Mouse (Mus musculus) kidney, postnatal 0 days (tissue): ENCODE results near the gene Fars2. TPM values are rescaled to one million over a fixed set of nuclear protein-coding genes. Genes with fewer than 3 reads are reported as not detected.
A peak's percentile ranks its signal among the peaks of the same experiment; 100 is the strongest.

Experiments
- ATAC-seq: fragments of 200-750 bp; cut with Nextera tagmentation; replicated peaks from 2 replicates; pipeline ENCODE4 v1.8.0; 2017; ENCODE audit warnings: low read depth, moderate number of reproducible peaks, moderate TSS enrichment, moderate library complexity; ENCODE audit not compliant: low FRiP score
- DNase-seq: peaks from one replicate; pipeline ENCODE4 v3.0.0-alpha.2; 2016; ENCODE audit warnings: low spot score
- H3K27ac ChIP-seq: fragments of 300-500 bp; sonication (generic); 2 replicates; pipeline ENCODE4 v1.5.1; 2014; ENCODE audit warnings: mild to moderate bottlenecking
- H3K27me3 ChIP-seq: fragments of 300-500 bp; sonication (generic); 2 replicates; pipeline ENCODE4 v1.6.1; 2014; ENCODE audit warnings: low read length, mixed read lengths; ENCODE audit not compliant: insufficient read depth
- H3K36me3 ChIP-seq: fragments of 300-500 bp; sonication (generic); 2 replicates; pipeline ENCODE4 v1.6.1; 2014; ENCODE audit warnings: low read length, mixed read lengths; ENCODE audit not compliant: insufficient read depth
- H3K4me1 ChIP-seq: fragments of 300-500 bp; sonication (generic); replicated peaks from 2 replicates; pipeline ENCODE4 v1.6.1; 2014; ENCODE audit warnings: antibody characterized with exemption, low read length, mixed read lengths; ENCODE audit not compliant: insufficient read depth
- H3K4me2 ChIP-seq: fragments of 300-500 bp; sonication (generic); 2 replicates; pipeline ENCODE4 v1.6.1; 2014; ENCODE audit warnings: mild to moderate bottlenecking, low read length, moderate library complexity, mixed read lengths
- H3K4me3 ChIP-seq: fragments of 300-500 bp; sonication (generic); replicated peaks from 2 replicates; pipeline ENCODE4 v1.5.1; 2014; ENCODE audit warnings: low read depth, low read length
- H3K9ac ChIP-seq: fragments of 300-500 bp; sonication (generic); 2 replicates; pipeline ENCODE4 v1.6.1; 2014; ENCODE audit warnings: low read depth, low read length
- H3K9me3 ChIP-seq: fragments of 300-500 bp; sonication (generic); replicated peaks from 2 replicates; pipeline ENCODE4 v1.6.1; 2016; ENCODE audit warnings: low read length, inconsistent platforms, mixed read lengths
- CTCF ChIP-seq: IDR thresholded peaks from 2 replicates; pipeline ENCODE4 v1.5.1; 2016; ENCODE audit warnings: antibody characterized with exemption, low read depth, mild to moderate bottlenecking, moderate library complexity
- WGBS: fragments of 180-500 bp; shearing (Covaris S2); extraction: QIAGEN DNeasy Blood & Tissue Kit; methylation state at CpG from one replicate; pipeline ENCODE4 v1.1.7; 2014; 5-methylcytosine and 5-hydroxymethylcytosine counted together
- polyA plus RNA-seq: library from polyadenylated mRNA; unstranded; fragments of >200 nt; fragmentation: Nextera tagmentation; extraction: Ambion mirVana; gene quantifications from 2 replicates; pipeline ENCODE4 v1.2.1, GENCODE M21; 2015

Gene Fars2
- polyA plus RNA-seq, 1 experiment from 2014 or later: 54.7 TPM

DNA sequence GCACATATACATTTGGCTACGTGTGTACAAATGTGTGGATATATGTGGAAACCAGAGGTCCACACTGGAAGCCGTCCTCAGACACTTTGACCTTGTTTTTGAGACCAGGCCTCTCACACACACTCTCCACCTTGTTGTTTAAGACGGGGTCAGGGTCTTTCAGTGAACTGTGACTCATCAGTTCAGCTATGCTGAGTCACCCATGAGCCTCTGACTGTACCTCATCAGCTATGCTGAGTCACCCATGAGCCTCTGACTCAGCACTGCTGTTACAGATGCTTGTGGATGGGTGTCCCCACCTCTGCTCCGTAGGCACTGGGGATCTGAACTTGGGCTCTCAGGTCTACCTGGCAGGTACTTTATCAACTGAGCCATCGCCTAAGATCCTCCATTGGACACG is 85.8 kb downstream of the Fars2 start:
- WGBS: 86% methylated on average over 6 of the region's 6 CpGs
- H3K27me3 ChIP-seq: no peaks in the 10 kb centered on the region
- H3K4me1 ChIP-seq: no peaks in the 10 kb centered on the region
- no peak for TF ChIP-seq CTCF
- H3K4me2 ChIP-seq: no peak overlapping the region
- peak; percentile 57; the same call in 1 of the 2 replicates for ATAC-seq
- no peak overlapping the region for H3K27ac ChIP-seq
- no peaks in the 10 kb centered on the region for H3K9me3 ChIP-seq
- H3K4me3 ChIP-seq: no peak overlapping the region
- DNase-seq: no peak
- H3K9ac ChIP-seq: no peak overlapping the region
- no peaks in the 10 kb centered on the region for H3K36me3 ChIP-seq

DNA sequence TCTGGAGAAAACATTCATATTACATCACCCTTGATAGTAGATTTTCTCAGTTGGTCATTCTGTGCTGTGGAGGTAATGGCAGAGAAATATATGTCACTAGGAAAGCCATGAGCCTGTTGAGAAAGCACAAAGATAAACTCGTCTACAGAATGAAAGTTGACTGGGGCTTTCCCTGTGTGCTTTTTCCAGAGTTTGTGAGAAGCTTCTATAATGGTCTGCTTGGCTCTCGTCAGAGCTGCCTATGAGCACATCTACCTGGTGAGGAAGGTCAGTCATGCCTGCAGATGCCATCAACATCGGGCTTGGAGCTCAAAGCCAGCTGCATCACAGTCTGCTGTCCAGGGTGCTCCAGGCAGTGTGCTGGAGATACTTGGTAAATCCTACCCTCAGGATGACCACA is 87.1 kb downstream of the Fars2 start:
- Histone ChIP-seq H3K4me1 (no peaks in the 10 kb centered on the region), H3K4me2 (no peak overlapping the region), H3K9ac (no peak overlapping the region), H3K9me3 (no peaks in the 10 kb centered on the region), H3K27ac (no peak overlapping the region), H3K27me3 (no peaks in the 10 kb centered on the region), H3K36me3 (no peaks in the 10 kb centered on the region), H3K4me3 (no peak overlapping the region)
- ATAC-seq (no peak), DNase-seq (no peak)
- WGBS: 77% methylated on average over 3 of the region's 3 CpGs
- no peak for TF ChIP-seq CTCF

DNA sequence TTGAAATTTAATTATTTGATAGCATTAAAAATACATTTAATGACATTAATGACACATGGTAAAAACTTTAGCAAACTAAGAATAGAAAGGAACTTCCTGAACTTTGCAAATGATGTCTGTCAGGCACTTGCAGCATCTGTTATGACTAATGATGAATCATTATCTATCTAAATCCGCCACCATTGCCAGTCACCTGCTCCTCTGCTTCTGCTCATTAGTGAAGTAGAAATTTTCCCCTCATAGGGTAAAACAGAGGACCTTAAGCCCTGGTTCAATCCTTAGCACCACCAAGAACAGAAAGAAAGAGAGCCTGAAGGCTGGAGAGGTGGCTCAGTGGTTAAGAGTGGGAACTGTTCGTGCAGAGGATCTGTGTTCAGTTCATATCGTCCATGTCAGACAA is 93.8 kb downstream of the Fars2 start:
- TF ChIP-seq CTCF: no peak
- no peaks in the 10 kb centered on the region for H3K4me1 ChIP-seq
- H3K9ac ChIP-seq: no peak overlapping the region
- DNase-seq (no peak), ATAC-seq (no peak)
- no peaks in the 10 kb centered on the region for H3K9me3 ChIP-seq
- no peak overlapping the region for H3K4me2 ChIP-seq
- no peak overlapping the region for H3K27ac ChIP-seq
- no peak overlapping the region for H3K4me3 ChIP-seq
- no peaks in the 10 kb centered on the region for H3K27me3 ChIP-seq
- H3K36me3 ChIP-seq: no peaks in the 10 kb centered on the region
- 93% methylated on average over 3 of the region's 3 CpGs for WGBS

DNA sequence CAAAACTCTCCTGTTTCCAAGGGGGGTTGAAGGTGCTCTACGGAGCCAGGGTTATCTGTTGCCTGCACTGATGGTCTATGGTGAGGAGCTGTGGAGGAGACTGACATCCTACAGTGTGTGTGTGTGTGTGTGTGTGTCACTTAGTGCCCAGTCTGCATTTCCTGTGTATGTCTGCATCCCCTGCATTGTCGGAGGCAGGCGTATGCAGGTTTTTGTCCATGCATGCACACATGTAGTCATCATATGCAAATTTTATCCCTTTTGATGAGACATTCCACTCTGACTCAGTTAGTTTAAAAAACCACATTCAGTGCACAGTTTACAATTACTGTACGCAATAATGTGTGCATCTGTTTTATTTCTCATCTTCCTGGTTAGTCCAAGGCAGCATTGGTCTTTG is 96.8 kb downstream of the Fars2 start:
- H3K9ac ChIP-seq: no peak overlapping the region
- H3K27ac ChIP-seq: no peak overlapping the region
- DNase-seq (no peak), ATAC-seq (no peak)
- H3K27me3 ChIP-seq: no peaks in the 10 kb centered on the region
- no peak overlapping the region for H3K4me2 ChIP-seq
- no peaks in the 10 kb centered on the region for H3K4me1 ChIP-seq
- no peak for TF ChIP-seq CTCF
- H3K4me3 ChIP-seq: no peak overlapping the region
- WGBS: 93% methylated on average over 4 of the region's 4 CpGs
- H3K36me3 ChIP-seq: no peaks in the 10 kb centered on the region
- no peaks in the 10 kb centered on the region for H3K9me3 ChIP-seq

DNA sequence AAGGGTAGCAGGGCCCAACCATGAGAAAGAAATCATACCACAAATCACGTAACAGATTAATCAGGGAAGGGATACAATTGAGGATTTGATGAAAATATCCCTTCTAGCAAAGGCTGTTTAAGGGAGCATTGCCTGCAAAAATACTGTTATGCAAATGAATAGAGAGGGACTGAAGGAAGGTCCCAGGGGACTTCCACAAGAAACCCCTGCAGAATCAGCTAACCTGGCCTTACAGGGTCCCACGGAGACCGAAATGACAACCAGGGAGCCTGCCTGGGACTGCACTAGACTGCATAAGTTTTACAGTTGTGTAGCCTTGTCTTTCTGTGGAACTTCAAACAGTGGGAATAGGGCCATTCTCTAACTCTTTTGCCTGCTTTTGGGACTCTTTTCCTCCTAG is 98.8 kb downstream of the Fars2 start:
- no peak overlapping the region for H3K4me3 ChIP-seq
- ATAC-seq (no peak), DNase-seq (no peak)
- H3K9ac ChIP-seq: no peak overlapping the region
- TF ChIP-seq CTCF: no peak
- H3K9me3 ChIP-seq: no peaks in the 10 kb centered on the region
- 91% methylated on average over 3 of the region's 3 CpGs for WGBS
- H3K4me1 ChIP-seq: no peaks in the 10 kb centered on the region
- no peak overlapping the region for H3K4me2 ChIP-seq
- no peak overlapping the region for H3K27ac ChIP-seq
- no peaks in the 10 kb centered on the region for H3K36me3 ChIP-seq
- H3K27me3 ChIP-seq: no peaks in the 10 kb centered on the region

DNA sequence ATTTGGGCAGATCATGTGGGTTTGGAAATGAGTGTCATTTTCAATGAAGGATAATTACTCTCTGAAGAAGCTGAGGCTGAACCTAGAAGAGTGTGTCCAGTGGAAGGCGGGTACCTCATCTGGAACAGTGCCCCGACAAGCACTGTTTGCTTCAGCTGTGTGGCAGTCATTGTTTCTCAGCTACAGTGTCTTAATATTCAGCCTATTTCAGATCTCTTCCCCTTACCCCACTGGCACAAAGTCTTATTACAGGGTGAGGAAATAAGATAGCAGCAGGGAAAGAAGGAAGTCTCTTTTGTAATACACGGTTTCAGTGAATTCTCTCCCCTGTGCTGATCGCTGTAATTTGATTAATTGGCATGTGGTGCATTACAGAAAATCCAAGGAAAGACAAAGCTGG is 101.1 kb downstream of the Fars2 start:
- TF ChIP-seq CTCF: no peak
- Histone ChIP-seq H3K27ac (no peak overlapping the region), H3K4me1 (no peaks in the 10 kb centered on the region), H3K36me3 (no peaks in the 10 kb centered on the region), H3K4me2 (no peak overlapping the region), H3K9me3 (no peaks in the 10 kb centered on the region), H3K27me3 (no peaks in the 10 kb centered on the region), H3K4me3 (no peak overlapping the region), H3K9ac (no peak overlapping the region)
- ATAC-seq (no peak), DNase-seq (no peak)
- WGBS: 71% methylated on average over 4 of the region's 4 CpGs

DNA sequence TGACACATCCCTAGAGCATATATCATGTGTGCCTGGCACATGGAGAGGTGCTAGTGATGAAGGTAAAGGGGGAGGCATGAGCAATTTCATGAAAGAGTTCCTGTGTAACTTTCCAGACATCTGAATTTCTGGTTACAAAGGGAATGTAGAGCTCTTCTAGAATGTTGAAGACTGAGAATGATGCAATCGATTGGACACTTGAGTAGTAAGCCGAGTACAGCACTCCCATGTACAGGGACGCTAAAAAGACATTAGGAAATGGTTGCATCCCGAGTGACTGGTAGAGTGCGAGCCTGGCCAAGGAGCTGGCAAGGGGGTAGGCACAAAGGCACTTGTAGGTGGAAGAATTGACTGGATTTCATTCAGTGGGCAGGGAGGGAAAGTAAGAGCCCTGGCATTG is 102.3 kb downstream of the Fars2 start:
- WGBS: 89% methylated on average over 5 of the region's 5 CpGs
- no peak for TF ChIP-seq CTCF
- Histone ChIP-seq H3K9me3 (no peaks in the 10 kb centered on the region), H3K27me3 (no peaks in the 10 kb centered on the region), H3K9ac (no peak overlapping the region), H3K27ac (no peak overlapping the region), H3K4me1 (no peaks in the 10 kb centered on the region), H3K4me3 (no peak overlapping the region), H3K36me3 (no peaks in the 10 kb centered on the region), H3K4me2 (no peak overlapping the region)
- DNase-seq (no peak), ATAC-seq (no peak)
